30 mouse cellular contexts compared by ENCODE assay signal in the genomic region with DNA sequence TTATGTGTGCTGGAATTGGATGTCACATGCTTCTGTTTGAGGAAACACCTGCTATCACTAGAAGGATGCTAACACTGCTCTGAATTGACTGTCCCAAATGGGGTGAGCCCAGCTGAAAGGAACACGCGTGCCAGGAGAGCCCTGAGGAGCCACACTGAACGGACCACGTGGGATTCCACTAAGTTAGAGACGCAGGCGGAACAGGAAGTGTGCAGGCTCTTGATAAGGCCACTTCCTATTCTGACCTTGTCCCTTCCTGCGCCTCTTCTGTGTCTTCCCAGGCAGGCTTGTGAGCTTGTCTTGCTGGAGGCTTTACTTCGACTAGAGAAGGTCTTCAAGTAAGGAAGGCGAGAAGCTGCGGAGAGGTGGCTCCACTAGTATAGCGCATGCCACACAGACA. TPM values are rescaled to one million over a fixed set of nuclear protein-coding genes. Genes with fewer than 3 reads are reported as not detected.
DNase-seq lines count a peak whose midpoint lies in the region; ATAC-seq lines count a peak whose summit lies in the region.
"Had no signal": no experiment of that assay in that cellular context is flagged by ENCODE, and none has a peak within 500 bp of the region (broad histone marks: within the 10 kb centered on the region; RNA-seq: fewer than 3 reads in every experiment).

No protein-coding gene starts in this region.

- WGBS in liver, embryonic 11.5 days: 54% methylated on average over 11 of the region's 11 CpGs

- H3K36me3 ChIP-seq in liver, embryonic 11.5 days (ENCODE audit: control insufficient read depth, insufficient read depth, low read length): no peaks in the 10 kb centered on the region
- H3K36me3 ChIP-seq: embryonic facial prominence, embryonic 10.5 days; embryonic facial prominence, embryonic 13.5 days; forebrain, embryonic 12.5 days; heart, embryonic 12.5 days; heart, embryonic 15.5 days; hindbrain, embryonic 12.5 days; hindbrain, embryonic 15.5 days had no signal

- ATAC-seq in liver, embryonic 11.5 days (replicated peaks; ENCODE audit: low FRiP score): no peak
- ATAC-seq in hematopoietic stem cell, adult 5-6 weeks (replicated peaks in 1 of 2; ENCODE audit: insufficient read depth in 1 of 2, low FRiP score in 2 of 2, low TSS enrichment in 1 of 2, low read depth in 1 of 2, poor library complexity in 2 of 2, severe bottlenecking in 2 of 2): peak; percentile 65 to 67
- ATAC-seq in megakaryocyte-erythroid progenitor cell, adult 5-6 weeks (replicated peaks; ENCODE audit: low FRiP score, low TSS enrichment, poor library complexity, severe bottlenecking): peak; percentile 47; the same call in 1 of the 2 replicates
- ATAC-seq: CD4-positive, CD25-positive, alpha-beta regulatory T cell, adult 4 months; forebrain, embryonic 16.5 days; intestine, postnatal 0 days; Patski had no signal

- no peak overlapping the region for H3K4me2 ChIP-seq in liver, embryonic 11.5 days
- H3K4me2 ChIP-seq: embryonic facial prominence, embryonic 13.5 days; forebrain, embryonic 12.5 days; heart, embryonic 12.5 days; heart, embryonic 15.5 days; hindbrain, embryonic 12.5 days; hindbrain, embryonic 15.5 days had no signal

- no peak overlapping the region for H3K4me3 ChIP-seq in liver, embryonic 11.5 days (ENCODE audit: low read depth, low read length)
- no peak overlapping the region for H3K4me3 ChIP-seq in brown adipose tissue, adult 24 weeks (ENCODE audit: insufficient read depth, low read depth, low read length)
- H3K4me3 ChIP-seq: embryonic facial prominence, embryonic 10.5 days; embryonic facial prominence, embryonic 13.5 days; erythroblast, embryonic 14.5 days; forebrain, embryonic 12.5 days; heart, embryonic 12.5 days; heart, embryonic 15.5 days; hindbrain, embryonic 12.5 days; hindbrain, embryonic 15.5 days had no signal

- no peak overlapping the region for H3K9ac ChIP-seq in liver, embryonic 11.5 days (ENCODE audit: low read depth, low read length)
- H3K9ac ChIP-seq: embryonic facial prominence, embryonic 13.5 days; forebrain, embryonic 12.5 days; heart, embryonic 12.5 days; heart, embryonic 15.5 days; hindbrain, embryonic 12.5 days; hindbrain, embryonic 15.5 days had no signal

- no peaks in the 10 kb centered on the region; the same call in 1 of the 2 replicates for H3K4me1 ChIP-seq in liver, embryonic 11.5 days (replicated peaks; ENCODE audit: control insufficient read depth, insufficient read depth, low read length)
- H3K4me1 ChIP-seq in brown adipose tissue, adult 24 weeks (ENCODE audit: control insufficient read depth, insufficient read depth, insufficient read length, low read length): peaks cover 7% of the 10 kb centered on the region
- H3K4me1 ChIP-seq: forebrain, embryonic 12.5 days; hindbrain, embryonic 15.5 days had no signal

- no peak overlapping the region for H3K27ac ChIP-seq in liver, embryonic 11.5 days (ENCODE audit: low read depth, low read length)
- peak overlapping the region; percentile 26; the same call in 1 of the 2 replicates for H3K27ac ChIP-seq in brown adipose tissue, adult 24 weeks (replicated peaks; ENCODE audit: low read depth, low read length)
- H3K27ac ChIP-seq: embryonic facial prominence, embryonic 10.5 days; embryonic facial prominence, embryonic 13.5 days; forebrain, embryonic 12.5 days; heart, embryonic 15.5 days; hindbrain, embryonic 12.5 days; hindbrain, embryonic 15.5 days had no signal

- H3K9me3 ChIP-seq in liver, embryonic 11.5 days (ENCODE audit: control insufficient read depth, low read length): no peaks in the 10 kb centered on the region
- H3K9me3 ChIP-seq: embryonic facial prominence, embryonic 10.5 days; embryonic facial prominence, embryonic 13.5 days; forebrain, embryonic 12.5 days; heart, embryonic 15.5 days; hindbrain, embryonic 12.5 days; hindbrain, embryonic 15.5 days had no signal

- DNase-seq in liver: peak; percentile 5
- no peak for DNase-seq in liver, embryonic 11.5 days (ENCODE audit: low spot score)
- no peak for DNase-seq in adrenal gland, adult 2 months
- DNase-seq in cerebellum, postnatal 14 days: no peak
- no peak for DNase-seq in adrenal gland, postnatal 25 days
- DNase-seq: adrenal gland, adult 8-10 months; adrenal gland, postnatal 36 days; cerebellum, adult 11-12 months; cerebellum, adult 8-10 months; cerebellum, postnatal 10 days; gastrocnemius, postnatal 10 days; gastrocnemius, postnatal 36 days; heart, postnatal 10 days; heart, postnatal 4 days; kidney, adult 2 months had no signal

- no peaks in the 10 kb centered on the region for H3K27me3 ChIP-seq in liver, embryonic 11.5 days (replicated peaks; ENCODE audit: control insufficient read depth, insufficient read depth, low read length)
- H3K27me3 ChIP-seq: embryonic facial prominence, embryonic 13.5 days; forebrain, embryonic 12.5 days; heart, embryonic 12.5 days; heart, embryonic 15.5 days; hindbrain, embryonic 12.5 days; hindbrain, embryonic 15.5 days; Patski had no signal

RNA-seq across cellular contexts. Expression of a gene that starts 27.9 kb away (rescaled TPM):
- polyA plus RNA-seq in liver, embryonic 11.5 days (2014; fragmentation: Nextera tagmentation; extraction: Ambion mirVana): 0.64 and 0.75 TPM in 2 replicates
- polyA plus RNA-seq in brown adipose tissue, adult 24 weeks (2012; ENCODE audit: insufficient read depth, insufficient read length, missing spikeins): 89.1 and 108 TPM in 2 replicates
- total RNA-seq in hematopoietic stem cell, adult 5-6 weeks (2017): 14.0 and 16.1 TPM in 2 replicates
- 0.72 TPM in 1 of 2 replicates, not detected in the other for total RNA-seq in megakaryocyte-erythroid progenitor cell, adult 5-6 weeks (2014; fragmentation: Nextera tagmentation)
- 0.94 and 1.0 TPM in 2 replicates for total RNA-seq in megakaryocyte-erythroid progenitor cell, adult 5-6 weeks (2017)
- 10 to 100 TPM; 18.6 to 25.3 TPM for total RNA-seq in adrenal gland, adult 2 months (2021)
- polyA plus RNA-seq in adrenal gland, adult 2 months (2012; rRNA removed): 1.3 and 1.5 TPM in 2 replicates
- 13.4 and 14.4 TPM in 2 replicates for total RNA-seq in adrenal gland, postnatal 25 days (2021)
- polyA plus RNA-seq: erythroblast, embryonic 14.5 days had no signal

RNA-seq across cellular contexts. Expression of a gene that starts 54.8 kb away (rescaled TPM):
- polyA plus RNA-seq in liver, embryonic 11.5 days (2014; fragmentation: Nextera tagmentation; extraction: Ambion mirVana): 7.5 and 9.2 TPM in 2 replicates
- 7.0 and 7.4 TPM in 2 replicates for polyA plus RNA-seq in brown adipose tissue, adult 24 weeks (2012; ENCODE audit: insufficient read depth, insufficient read length, missing spikeins)
- total RNA-seq in hematopoietic stem cell, adult 5-6 weeks (2017): 17.0 and 19.5 TPM in 2 replicates
- total RNA-seq in megakaryocyte-erythroid progenitor cell, adult 5-6 weeks (2014; fragmentation: Nextera tagmentation): 14.9 and 15.3 TPM in 2 replicates
- total RNA-seq in megakaryocyte-erythroid progenitor cell, adult 5-6 weeks (2017): 23.2 and 24.9 TPM in 2 replicates
- total RNA-seq in adrenal gland, adult 2 months (2021): 10 to 100 TPM; 10.2 to 12.9 TPM
- polyA plus RNA-seq in adrenal gland, adult 2 months (2012; rRNA removed): 1.5 and 1.8 TPM in 2 replicates
- 8.3 and 10.9 TPM in 2 replicates for total RNA-seq in adrenal gland, postnatal 25 days (2021)
